Mouse (Mus musculus): ENCODE measurements around the gene Mtap. TPM values are rescaled to one million over a fixed set of nuclear protein-coding genes. Genes with fewer than 3 reads are reported as not detected.

Gene Mtap
- 44.4 and 49.1 TPM in 2 replicates for polyA plus RNA-seq (2015; fragmentation: Nextera tagmentation; extraction: Ambion mirVana)

GRCm38 (mm10) chr4:89136906-89137541 is at the start of gene Mtap:
Gene Mtap (plus strand): TSS chr4:89137122.
- Histone ChIP-seq H3K9ac (ENCODE audit: low read depth, low read length) (peak within 1 kb of the TSS; percentile 90), H3K4me2 (ENCODE audit: low read depth, low read length) (peak within 1 kb of the TSS; percentile 77), H3K27me3 (replicated peaks; ENCODE audit: control insufficient read depth, insufficient read depth, low read length) (no peaks in the 10 kb centered on the region), H3K9me3 (ENCODE audit: control insufficient read depth, low read length) (no peaks in the 10 kb centered on the region), H3K4me1 (ENCODE audit: control insufficient read depth, insufficient read depth, low read length) (peaks cover 24% of the 10 kb centered on the region), H3K36me3 (ENCODE audit: control insufficient read depth, insufficient read depth, low read length) (no peaks in the 10 kb centered on the region), H3K27ac (ENCODE audit: low read length) (peak within 1 kb of the TSS; percentile 79), H3K4me3 (ENCODE audit: low read length) (peak within 1 kb of the TSS; percentile 96)
- peak; percentile 95 for ATAC-seq
- under 1% methylated on average over 31 of the region's 31 CpGs for WGBS

- no peaks in the 10 kb centered on the region for H3K27me3 ChIP-seq (replicated peaks; ENCODE audit: control insufficient read depth, insufficient read depth, low read length)
- H3K9ac ChIP-seq (ENCODE audit: low read depth, low read length): no peak overlapping the region
- ATAC-seq: no peak
- no peaks in the 10 kb centered on the region for H3K9me3 ChIP-seq (ENCODE audit: control insufficient read depth, low read length)
- no peak overlapping the region for H3K27ac ChIP-seq (ENCODE audit: low read length)
- no peak overlapping the region for H3K4me3 ChIP-seq (ENCODE audit: low read length)
- 89% methylated on average over 7 of the region's 7 CpGs for WGBS
- no peak overlapping the region for H3K4me2 ChIP-seq (ENCODE audit: low read depth, low read length)
- no peaks in the 10 kb centered on the region for H3K36me3 ChIP-seq (ENCODE audit: control insufficient read depth, insufficient read depth, low read length)
- no peaks in the 10 kb centered on the region for H3K4me1 ChIP-seq (ENCODE audit: control insufficient read depth, insufficient read depth, low read length)
These were observed 47.8 kb upstream of the Mtap start for GRCm38 (mm10) chr4:89089110-89089509.

GRCm38 (mm10) chr4:89090217-89090616 is 46.7 kb upstream of the Mtap start:
- H3K9ac ChIP-seq (ENCODE audit: low read depth, low read length): no peak overlapping the region
- WGBS: 75% methylated on average over 6 of the region's 6 CpGs
- no peaks in the 10 kb centered on the region for H3K4me1 ChIP-seq (ENCODE audit: control insufficient read depth, insufficient read depth, low read length)
- no peaks in the 10 kb centered on the region for H3K27me3 ChIP-seq (replicated peaks; ENCODE audit: control insufficient read depth, insufficient read depth, low read length)
- no peak overlapping the region for H3K27ac ChIP-seq (ENCODE audit: low read length)
- H3K4me3 ChIP-seq (ENCODE audit: low read length): no peak overlapping the region
- H3K4me2 ChIP-seq (ENCODE audit: low read depth, low read length): no peak overlapping the region
- H3K36me3 ChIP-seq (ENCODE audit: control insufficient read depth, insufficient read depth, low read length): no peaks in the 10 kb centered on the region
- no peaks in the 10 kb centered on the region for H3K9me3 ChIP-seq (ENCODE audit: control insufficient read depth, low read length)
- no peak for ATAC-seq

- H3K27ac ChIP-seq (ENCODE audit: low read length): no peak overlapping the region
- no peak for ATAC-seq
- H3K4me3 ChIP-seq (ENCODE audit: low read length): no peak overlapping the region
- no peaks in the 10 kb centered on the region for H3K27me3 ChIP-seq (replicated peaks; ENCODE audit: control insufficient read depth, insufficient read depth, low read length)
- no peaks in the 10 kb centered on the region for H3K4me1 ChIP-seq (ENCODE audit: control insufficient read depth, insufficient read depth, low read length)
- no peaks in the 10 kb centered on the region for H3K36me3 ChIP-seq (ENCODE audit: control insufficient read depth, insufficient read depth, low read length)
- WGBS: 64% methylated on average over 5 of the region's 5 CpGs
- H3K4me2 ChIP-seq (ENCODE audit: low read depth, low read length): no peak overlapping the region
- H3K9me3 ChIP-seq (ENCODE audit: control insufficient read depth, low read length): no peaks in the 10 kb centered on the region
- no peak overlapping the region for H3K9ac ChIP-seq (ENCODE audit: low read depth, low read length)
These were observed 44.8 kb upstream of the Mtap start for GRCm38 (mm10) chr4:89092153-89092552.

GRCm38 (mm10) chr4:89094773-89095172 is 42.1 kb upstream of the Mtap start:
- no peak for ATAC-seq
- no peak overlapping the region for H3K9ac ChIP-seq (ENCODE audit: low read depth, low read length)
- no peaks in the 10 kb centered on the region for H3K36me3 ChIP-seq (ENCODE audit: control insufficient read depth, insufficient read depth, low read length)
- no peaks in the 10 kb centered on the region for H3K27me3 ChIP-seq (replicated peaks; ENCODE audit: control insufficient read depth, insufficient read depth, low read length)
- no peak overlapping the region for H3K4me2 ChIP-seq (ENCODE audit: low read depth, low read length)
- H3K27ac ChIP-seq (ENCODE audit: low read length): no peak overlapping the region
- H3K4me1 ChIP-seq (ENCODE audit: control insufficient read depth, insufficient read depth, low read length): no peaks in the 10 kb centered on the region
- H3K9me3 ChIP-seq (ENCODE audit: control insufficient read depth, low read length): no peaks in the 10 kb centered on the region
- H3K4me3 ChIP-seq (ENCODE audit: low read length): no peak overlapping the region
- 88% methylated on average over 5 of the region's 5 CpGs for WGBS

- Histone ChIP-seq H3K4me1 (ENCODE audit: control insufficient read depth, insufficient read depth, low read length) (no peaks in the 10 kb centered on the region), H3K27me3 (replicated peaks; ENCODE audit: control insufficient read depth, insufficient read depth, low read length) (no peaks in the 10 kb centered on the region), H3K9me3 (ENCODE audit: control insufficient read depth, low read length) (no peaks in the 10 kb centered on the region), H3K4me2 (ENCODE audit: low read depth, low read length) (no peak overlapping the region), H3K36me3 (ENCODE audit: control insufficient read depth, insufficient read depth, low read length) (no peaks in the 10 kb centered on the region), H3K4me3 (ENCODE audit: low read length) (no peak overlapping the region), H3K9ac (ENCODE audit: low read depth, low read length) (no peak overlapping the region), H3K27ac (ENCODE audit: low read length) (no peak overlapping the region)
- ATAC-seq: no peak
- 56% methylated on average over 5 of the region's 5 CpGs for WGBS
These were observed 38.7 kb upstream of the Mtap start for GRCm38 (mm10) chr4:89098261-89098660.

GRCm38 (mm10) chr4:89101276-89101675 is 35.6 kb upstream of the Mtap start:
- no peak for ATAC-seq
- H3K36me3 ChIP-seq (ENCODE audit: control insufficient read depth, insufficient read depth, low read length): no peaks in the 10 kb centered on the region
- H3K27me3 ChIP-seq (replicated peaks; ENCODE audit: control insufficient read depth, insufficient read depth, low read length): no peaks in the 10 kb centered on the region
- WGBS: 74% methylated on average over 3 of the region's 3 CpGs
- H3K4me1 ChIP-seq (ENCODE audit: control insufficient read depth, insufficient read depth, low read length): no peaks in the 10 kb centered on the region
- H3K9me3 ChIP-seq (ENCODE audit: control insufficient read depth, low read length): no peaks in the 10 kb centered on the region
- no peak overlapping the region for H3K27ac ChIP-seq (ENCODE audit: low read length)
- H3K9ac ChIP-seq (ENCODE audit: low read depth, low read length): no peak overlapping the region
- no peak overlapping the region for H3K4me3 ChIP-seq (ENCODE audit: low read length)
- no peak overlapping the region for H3K4me2 ChIP-seq (ENCODE audit: low read depth, low read length)

- Histone ChIP-seq H3K36me3 (ENCODE audit: control insufficient read depth, insufficient read depth, low read length) (no peaks in the 10 kb centered on the region), H3K27ac (ENCODE audit: low read length) (no peak overlapping the region), H3K9me3 (ENCODE audit: control insufficient read depth, low read length) (no peaks in the 10 kb centered on the region), H3K4me2 (ENCODE audit: low read depth, low read length) (no peak overlapping the region), H3K4me1 (ENCODE audit: control insufficient read depth, insufficient read depth, low read length) (no peaks in the 10 kb centered on the region), H3K4me3 (ENCODE audit: low read length) (no peak overlapping the region), H3K27me3 (replicated peaks; ENCODE audit: control insufficient read depth, insufficient read depth, low read length) (no peaks in the 10 kb centered on the region), H3K9ac (ENCODE audit: low read depth, low read length) (no peak overlapping the region)
- WGBS: 70% methylated on average over 2 of the region's 2 CpGs
- no peak for ATAC-seq
These were observed 34.6 kb upstream of the Mtap start for GRCm38 (mm10) chr4:89102283-89102682.

GRCm38 (mm10) chr4:89105486-89105885 is 31.4 kb upstream of the Mtap start:
- H3K9ac ChIP-seq (ENCODE audit: low read depth, low read length): no peak overlapping the region
- no peaks in the 10 kb centered on the region for H3K36me3 ChIP-seq (ENCODE audit: control insufficient read depth, insufficient read depth, low read length)
- no peak overlapping the region for H3K4me2 ChIP-seq (ENCODE audit: low read depth, low read length)
- ATAC-seq: no peak
- H3K4me3 ChIP-seq (ENCODE audit: low read length): no peak overlapping the region
- no peaks in the 10 kb centered on the region for H3K4me1 ChIP-seq (ENCODE audit: control insufficient read depth, insufficient read depth, low read length)
- no peaks in the 10 kb centered on the region for H3K9me3 ChIP-seq (ENCODE audit: control insufficient read depth, low read length)
- no peak overlapping the region for H3K27ac ChIP-seq (ENCODE audit: low read length)
- WGBS: 29% methylated on average over 2 of the region's 2 CpGs
- no peaks in the 10 kb centered on the region for H3K27me3 ChIP-seq (replicated peaks; ENCODE audit: control insufficient read depth, insufficient read depth, low read length)

- H3K27ac ChIP-seq (ENCODE audit: low read length): no peak overlapping the region
- no peak overlapping the region for H3K4me3 ChIP-seq (ENCODE audit: low read length)
- H3K36me3 ChIP-seq (ENCODE audit: control insufficient read depth, insufficient read depth, low read length): no peaks in the 10 kb centered on the region
- H3K27me3 ChIP-seq (replicated peaks; ENCODE audit: control insufficient read depth, insufficient read depth, low read length): no peaks in the 10 kb centered on the region
- no peaks in the 10 kb centered on the region for H3K4me1 ChIP-seq (ENCODE audit: control insufficient read depth, insufficient read depth, low read length)
- ATAC-seq: no peak
- 82% methylated on average over 2 of the region's 2 CpGs for WGBS
- no peak overlapping the region for H3K4me2 ChIP-seq (ENCODE audit: low read depth, low read length)
- H3K9ac ChIP-seq (ENCODE audit: low read depth, low read length): no peak overlapping the region
- H3K9me3 ChIP-seq (ENCODE audit: control insufficient read depth, low read length): no peaks in the 10 kb centered on the region
These were observed 30.4 kb upstream of the Mtap start for GRCm38 (mm10) chr4:89106505-89106904.
